Mouse (Mus musculus) cerebellum, adult 11 months (tissue): Measurements from ENCODE around the gene Pkd1l1.

Experiments
- DNase-seq: peaks from one replicate; pipeline ENCODE4 v3.0.0; 2022

Pkd1l1 gene

DNA sequence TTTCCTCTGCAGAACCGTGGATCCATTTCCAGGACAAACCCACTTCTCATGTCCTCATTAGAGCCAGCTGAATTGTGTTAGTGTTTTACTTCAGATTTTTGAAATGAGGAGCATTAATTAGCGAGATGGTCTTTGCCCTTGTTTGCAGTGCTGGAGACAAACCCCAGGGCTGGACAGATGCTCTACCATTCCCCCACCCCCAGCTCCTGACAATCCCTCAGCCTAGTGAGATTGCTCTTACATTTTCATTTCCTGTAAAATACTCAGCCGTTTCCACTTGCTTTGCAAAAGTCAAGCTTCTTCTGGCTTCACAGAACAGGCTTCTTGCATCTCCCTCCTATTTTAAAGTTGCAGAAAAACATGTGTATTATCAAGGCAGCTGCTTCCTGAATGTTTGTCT is 155.7 kb downstream of the Pkd1l1 start:
- DNase-seq = no peak

- DNase-seq = no peak
Observed at GRCm38 (mm10) chr11:8814097-8814790, 158.8 kb downstream of the Pkd1l1 start.

GRCm38 (mm10) chr11:8811506-8812100 is 161.5 kb downstream of the Pkd1l1 start:
- DNase-seq = no peak

DNA sequence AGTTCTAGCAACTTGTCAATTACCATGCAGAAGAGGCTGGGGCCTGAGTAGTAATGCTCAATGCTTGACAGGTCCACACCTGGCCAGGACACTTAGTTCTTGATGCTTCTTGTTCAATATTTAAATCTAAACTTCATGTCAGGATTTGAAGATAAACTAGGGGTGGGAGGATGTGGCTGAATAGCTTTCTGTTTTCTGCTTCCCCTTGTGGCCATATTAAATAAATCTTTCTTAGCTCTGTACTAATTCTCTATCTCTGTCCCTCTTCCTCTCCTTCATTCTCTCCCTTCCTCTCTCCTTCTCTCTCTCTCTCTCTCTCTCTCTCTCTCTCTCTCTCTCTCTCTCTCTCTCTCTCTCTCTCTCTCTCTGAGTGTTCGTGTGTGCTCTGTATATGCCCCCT is 163.4 kb downstream of the Pkd1l1 start:
- DNase-seq = no peak

GRCm38 (mm10) chr11:8807009-8807408 is 166.1 kb downstream of the Pkd1l1 start:
- DNase-seq = no peak

DNA sequence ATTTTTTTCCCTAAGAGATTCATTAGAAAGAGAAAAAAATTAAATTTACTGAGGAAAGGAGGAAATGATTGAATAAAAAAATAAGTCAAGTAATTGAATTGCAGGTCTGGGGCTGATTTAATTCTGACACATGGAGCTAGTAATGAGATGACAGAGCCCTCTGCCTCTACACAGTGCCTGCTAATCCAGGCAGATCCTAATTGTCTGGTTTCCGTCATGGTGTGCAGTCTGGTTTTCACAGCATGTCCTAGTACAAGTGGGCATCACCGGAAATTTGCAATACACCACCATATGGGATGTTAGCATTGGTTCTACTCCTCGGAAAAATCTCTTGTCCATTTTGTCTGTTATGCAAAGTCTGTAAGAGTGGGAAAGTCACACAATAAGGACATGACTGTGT is 168.9 kb downstream of the Pkd1l1 start:
- no peak for DNase-seq

DNA sequence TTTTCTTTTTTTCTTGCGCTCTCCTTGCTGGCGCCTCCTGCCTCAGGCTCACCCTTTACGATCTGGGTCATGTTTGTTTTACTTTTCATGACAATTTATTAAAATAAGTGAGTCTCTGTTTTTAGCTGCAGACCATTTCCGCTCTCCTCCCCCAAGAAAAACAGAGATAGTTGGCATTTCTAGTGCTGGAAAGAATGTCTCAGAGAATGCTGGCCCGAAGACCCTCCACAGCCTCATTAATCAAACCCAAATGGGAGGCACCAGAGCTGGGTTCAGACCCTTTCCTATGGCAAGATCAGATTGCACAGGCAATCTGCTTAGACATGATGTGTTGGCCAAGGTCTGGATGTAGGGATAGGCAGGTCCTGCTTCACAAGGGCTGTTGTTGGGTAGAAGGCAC is 175.6 kb downstream of the Pkd1l1 start:
- DNase-seq = no peak

DNA sequence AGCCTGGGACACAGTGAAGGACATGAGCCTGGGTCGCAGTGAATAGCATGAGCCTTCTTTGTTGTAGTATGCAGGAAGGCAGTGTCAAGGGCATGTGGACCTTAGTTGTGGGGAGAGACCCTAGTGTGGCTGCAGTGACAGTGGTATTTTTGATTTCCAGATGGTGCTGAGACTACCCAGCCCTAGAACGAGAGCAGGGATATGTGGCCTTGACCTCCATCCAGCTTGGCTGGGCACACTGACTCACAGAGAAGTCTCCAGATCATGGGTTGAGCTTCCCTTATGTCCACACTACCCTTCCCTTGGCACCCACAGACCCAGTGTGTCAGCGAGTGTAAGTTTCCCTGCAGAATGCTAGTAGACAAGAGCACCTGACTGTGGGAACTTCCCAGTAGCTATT is 178.0 kb downstream of the Pkd1l1 start:
- DNase-seq = no peak

DNA sequence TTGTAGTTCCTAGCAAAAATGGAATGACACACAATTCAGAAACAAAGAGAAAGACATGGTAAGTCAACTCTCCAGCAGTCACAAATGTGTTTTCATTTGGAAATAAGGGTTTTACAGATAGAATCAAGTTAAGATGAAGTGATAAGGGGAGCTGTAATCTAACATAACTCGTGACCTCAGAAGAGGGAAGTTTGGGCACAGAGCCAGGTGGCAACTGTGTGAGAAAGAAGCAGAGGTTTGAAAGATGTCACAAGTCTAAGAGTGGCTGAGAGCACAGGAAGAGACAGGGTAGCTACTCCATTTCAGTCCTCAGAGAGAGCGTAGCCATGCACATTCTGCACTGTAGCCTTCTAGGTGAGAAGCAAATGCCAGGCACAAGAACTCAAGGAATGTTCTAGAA is 180.9 kb downstream of the Pkd1l1 start:
- DNase-seq = no peak

DNA sequence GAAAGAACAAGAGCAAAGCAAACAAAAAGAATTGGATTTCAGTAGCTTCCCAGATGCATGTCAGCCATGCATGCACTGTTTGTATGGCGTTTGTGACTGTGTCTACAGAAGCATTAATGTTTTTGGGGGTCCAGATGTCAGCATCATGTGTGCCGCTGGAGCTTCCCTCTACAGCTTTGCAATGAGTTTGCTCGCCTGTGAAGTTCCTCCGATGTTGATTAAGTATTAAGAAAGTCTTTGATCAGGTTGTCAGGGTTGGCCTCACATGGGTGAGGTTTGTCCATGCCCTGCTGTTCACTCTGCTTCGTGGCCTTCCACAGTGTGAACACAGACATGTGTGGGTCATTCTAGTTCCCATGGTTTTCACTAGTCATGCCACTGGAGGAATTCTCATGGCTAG is 183.9 kb downstream of the Pkd1l1 start:
- no peak for DNase-seq

DNA sequence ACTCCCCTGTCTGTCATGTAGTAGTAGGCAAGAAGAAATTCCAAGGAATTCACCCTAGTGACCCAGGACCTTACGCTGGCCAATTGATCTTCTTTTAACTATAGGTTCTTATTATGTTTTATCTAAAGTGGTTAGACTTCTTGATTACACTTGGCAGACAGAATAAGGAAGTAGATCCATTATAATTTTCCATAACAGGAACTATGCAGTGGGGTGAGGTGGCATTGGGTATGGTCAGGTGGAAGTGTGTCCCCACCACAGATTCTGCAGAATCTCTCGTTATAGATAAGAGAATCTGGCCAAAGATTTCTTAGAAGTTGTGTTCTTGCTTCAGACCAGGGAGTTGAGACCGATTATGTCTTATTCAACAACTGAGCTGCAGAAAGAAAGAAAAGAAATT is 185.5 kb downstream of the Pkd1l1 start:
- DNase-seq = no peak

DNA sequence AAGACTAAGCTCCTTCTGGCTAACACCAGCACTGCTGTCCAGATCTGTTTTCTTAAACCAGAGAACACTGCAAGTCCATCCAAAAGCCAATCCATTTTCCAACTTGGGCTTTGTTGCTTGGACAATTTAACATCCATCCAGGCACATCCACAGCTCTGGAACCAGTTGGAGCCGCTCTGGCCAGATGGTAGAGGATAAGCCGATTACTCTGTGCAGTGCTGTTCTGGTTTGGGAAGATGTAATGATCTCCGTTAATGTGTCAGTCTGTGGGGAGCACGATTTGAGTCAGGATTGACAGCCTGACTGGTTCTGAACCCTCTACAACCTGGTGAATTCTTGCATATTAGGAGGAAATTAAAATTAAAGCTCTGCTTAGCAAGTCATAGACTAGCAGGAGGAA is 188.7 kb downstream of the Pkd1l1 start:
- no peak for DNase-seq

- DNase-seq = no peak
Observed at GRCm38 (mm10) chr11:8782141-8782465, 191.0 kb downstream of the Pkd1l1 start.

GRCm38 (mm10) chr11:8781308-8782140 is 191.5 kb downstream of the Pkd1l1 start:
- no peak for DNase-seq

DNA sequence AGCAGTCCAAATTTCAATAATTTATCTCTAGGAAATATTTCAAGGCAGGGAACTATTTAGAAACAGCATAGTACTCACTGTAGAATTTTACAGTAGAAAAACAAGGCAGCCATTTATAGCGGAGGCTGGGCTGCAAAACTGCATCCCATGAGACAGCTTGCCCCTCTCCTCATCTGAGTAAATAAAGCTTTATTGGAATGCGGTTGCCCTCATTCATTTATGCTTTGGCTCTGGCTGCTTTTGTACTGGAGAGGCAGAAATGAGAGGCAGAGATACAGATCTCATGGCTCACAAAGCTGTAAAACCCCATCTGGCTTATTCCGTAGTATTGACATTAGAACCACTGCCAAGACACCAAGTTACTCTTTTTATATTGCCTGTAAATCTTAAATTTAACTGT is 193.6 kb downstream of the Pkd1l1 start:
- DNase-seq = no peak
